Mouse (Mus musculus) left cerebral cortex, postnatal 25 days (tissue): ENCODE measurements around the gene Hspbap1. TPM values are rescaled to one million over a fixed set of nuclear protein-coding genes. Genes with fewer than 3 reads are reported as not detected.

Source experiments
- DNase-seq, 2 experiments: peaks; one replicate each; pipeline ENCODE4 v3.0.0; 2022; ENCODE audit warnings: low spot score in 2 of 2, mixed read lengths in 1 of 2
- intact Hi-C: fragments of 180-260 bp; cut with DNase I; formaldehyde crosslinking; loops from one replicate; pipeline ENCODE4 v1.15.1; 2025
- total RNA-seq, 2 experiments: library from RNA; stranded (reverse); gene quantifications; 2 replicates each; pipeline ENCODE4 v1.2.3; 2021

The Hspbap1 gene
- total RNA-seq = 1 to 10 TPM; 6.0 to 6.1 TPM

- intact Hi-C loops = loop anchor here (5.0 kb wide), 2 partner anchors 38 to 47 kb away; no protein-coding TSS in a partner anchor
Measured at GRCm38 (mm10) chr16:35769878-35770657, at the start of gene Hspbap1. TSS of gene Hspbap1 (plus strand) at chr16:35770375.

GRCm38 (mm10) chr16:35724561-35724960, 45.6 kb upstream of the Hspbap1 start:
- intact Hi-C loops = loop anchor here (10.0 kb wide), 1 partner anchor 400 kb away; no protein-coding TSS in a partner anchor
- no peak for DNase-seq

More at GRCm38 (mm10) chr16:35769878-35770657, at the start of gene Hspbap1:
- DNase-seq = peak; percentile 93 to 95

- DNase-seq = no peak
- intact Hi-C loops = loop anchor here (10.0 kb wide), 1 partner anchor 402 kb away; no protein-coding TSS in a partner anchor
Measured at GRCm38 (mm10) chr16:35726601-35727000, 43.6 kb upstream of the Hspbap1 start.

GRCm38 (mm10) chr16:35729151-35729738, 40.9 kb upstream of the Hspbap1 start:
- peak in 1 of 2 experiments; percentile 18 for DNase-seq
- intact Hi-C loops = loop anchor here (10.0 kb wide), 1 partner anchor 404 kb away; no protein-coding TSS in a partner anchor

GRCm38 (mm10) chr16:35732096-35732495, 38.1 kb upstream of the Hspbap1 start:
- no peak for DNase-seq
- intact Hi-C loops = loop anchor here (5.0 kb wide), 1 partner anchor 35 kb away; the partner anchor contains the start of gene Dirc2

GRCm38 (mm10) chr16:35734038-35734437, 36.1 kb upstream of the Hspbap1 start:
- DNase-seq = peak; percentile 29 to 49
- intact Hi-C loops = loop anchor here (1.0 to 5.0 kb wide), 2 partner anchors 33 to 83 kb away; partner anchors contain the start of gene Dirc2

DNA sequence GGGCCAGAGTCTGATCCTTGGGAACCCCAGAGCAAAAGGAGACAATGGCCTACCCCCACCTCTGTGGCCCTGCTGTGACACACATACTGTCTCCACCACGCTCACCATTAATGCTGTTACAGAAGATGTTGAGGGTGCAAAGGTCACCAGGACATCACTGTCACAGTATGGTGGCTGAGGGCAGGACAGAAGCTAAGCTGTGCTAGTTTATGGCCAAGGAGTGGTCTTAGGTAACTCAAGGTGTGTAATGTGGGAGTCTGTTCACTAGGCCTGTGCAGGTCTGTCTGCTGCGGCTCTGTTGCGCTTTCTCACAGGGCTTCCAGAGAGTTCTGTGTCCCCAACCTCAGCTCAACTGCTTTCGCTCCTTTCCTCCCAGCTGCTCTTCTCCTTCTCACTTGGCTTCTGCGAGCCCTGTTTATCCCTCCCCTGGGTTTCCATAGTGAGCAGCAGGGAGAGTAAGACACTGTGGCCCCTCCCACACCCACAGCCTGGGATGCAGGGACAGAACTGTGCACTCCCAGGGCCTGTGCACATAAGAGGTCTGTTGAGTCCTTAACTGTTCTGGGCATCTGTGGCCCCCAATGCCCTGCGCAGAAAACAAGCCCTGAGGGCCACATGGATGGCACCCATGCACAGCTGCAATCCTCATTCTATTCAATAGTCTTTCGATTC, 31.9 kb upstream of the Hspbap1 start:
- peak in 1 of 2 experiments; percentile 38 for DNase-seq
- intact Hi-C loops = no loop called here

DNA sequence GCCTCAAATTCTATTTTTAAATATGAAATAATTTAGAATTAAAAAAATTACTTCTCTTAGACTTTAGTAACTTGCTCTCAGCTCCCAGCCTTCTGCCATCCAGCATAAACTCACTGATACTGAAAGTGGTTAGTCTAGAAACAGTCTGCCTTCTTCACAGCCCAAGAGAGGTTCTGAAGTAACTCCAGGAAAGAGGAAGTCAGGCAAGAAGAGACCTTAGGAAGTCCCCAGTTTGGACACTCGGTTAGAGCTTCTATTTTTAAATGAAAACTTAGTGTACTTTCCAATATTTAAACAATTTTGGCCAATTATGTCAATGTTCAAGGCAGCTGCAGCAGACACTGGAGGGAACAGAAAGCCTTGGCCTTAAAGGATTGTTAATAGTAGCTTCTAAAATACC, 30.6 kb upstream of the Hspbap1 start:
- intact Hi-C loops = no loop called here
- DNase-seq = no peak

DNA sequence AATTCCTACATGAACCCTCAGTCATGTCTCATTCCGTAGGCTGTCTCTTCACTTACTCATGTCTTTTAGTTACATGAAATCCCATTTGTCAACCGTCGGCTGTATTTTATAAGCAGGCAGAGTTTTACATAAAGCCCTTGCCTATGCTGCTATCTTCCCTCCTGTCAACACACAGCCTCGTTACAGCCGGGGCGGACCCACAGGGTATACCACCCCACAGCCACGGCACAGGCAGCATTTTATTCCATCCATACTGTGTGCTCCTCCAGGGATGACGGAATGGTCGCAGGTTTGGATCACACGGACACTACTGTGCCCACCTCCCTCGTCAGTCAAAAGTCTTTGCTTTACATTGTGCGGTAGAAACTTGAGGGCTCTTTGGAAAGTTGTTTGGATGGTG, 29.8 kb upstream of the Hspbap1 start:
- no peak for DNase-seq
- intact Hi-C loops = no loop called here

DNA sequence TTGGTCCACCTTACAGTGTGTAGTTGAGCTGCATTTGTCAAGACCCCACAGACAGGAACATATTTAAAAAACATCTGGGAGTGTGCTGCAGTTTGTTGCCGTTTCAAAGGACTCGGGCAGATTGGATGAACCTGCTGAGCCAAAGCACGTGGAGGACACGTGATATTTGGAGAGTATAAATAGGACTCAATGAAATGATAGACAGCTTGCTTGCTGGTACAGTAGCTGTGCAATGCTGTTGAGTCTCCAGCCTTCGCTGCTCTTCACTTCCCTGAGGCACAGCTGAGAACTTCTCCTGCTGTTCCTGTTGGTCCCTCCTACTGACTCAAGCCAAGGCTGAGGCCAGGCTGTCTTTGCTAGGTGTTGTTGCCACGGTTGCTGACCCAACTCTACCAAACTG, 29.2 kb upstream of the Hspbap1 start:
- peak in 1 of 2 experiments; percentile 28 for DNase-seq
- intact Hi-C loops = no loop called here

DNA sequence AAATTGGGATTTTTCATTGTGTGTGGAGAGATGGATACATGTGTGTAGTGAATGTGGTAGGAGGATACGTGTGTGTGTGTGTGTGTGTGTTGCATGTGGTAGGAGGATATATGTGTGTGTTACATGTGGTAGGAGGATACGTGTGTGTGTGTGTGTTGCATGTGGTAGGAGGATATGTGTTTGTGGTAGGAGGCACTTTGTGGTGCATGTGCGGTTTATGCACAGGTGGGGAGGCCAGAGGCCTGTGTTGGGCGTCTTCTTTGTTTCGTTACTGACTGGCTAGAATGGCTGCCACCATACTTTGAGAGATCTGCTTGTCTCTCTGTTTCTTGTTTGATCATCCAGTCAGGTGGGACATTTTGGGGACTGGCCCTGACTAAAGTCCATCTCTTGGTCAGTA, 28.6 kb upstream of the Hspbap1 start:
- DNase-seq = no peak
- intact Hi-C loops = no loop called here

- intact Hi-C loops = no loop called here
- no peak for DNase-seq
Measured at GRCm38 (mm10) chr16:35742251-35742937, 27.8 kb upstream of the Hspbap1 start.

GRCm38 (mm10) chr16:35747417-35748236, 22.5 kb upstream of the Hspbap1 start:
- intact Hi-C loops = no loop called here
- DNase-seq = peak in 1 of 2 experiments; percentile 24

DNA sequence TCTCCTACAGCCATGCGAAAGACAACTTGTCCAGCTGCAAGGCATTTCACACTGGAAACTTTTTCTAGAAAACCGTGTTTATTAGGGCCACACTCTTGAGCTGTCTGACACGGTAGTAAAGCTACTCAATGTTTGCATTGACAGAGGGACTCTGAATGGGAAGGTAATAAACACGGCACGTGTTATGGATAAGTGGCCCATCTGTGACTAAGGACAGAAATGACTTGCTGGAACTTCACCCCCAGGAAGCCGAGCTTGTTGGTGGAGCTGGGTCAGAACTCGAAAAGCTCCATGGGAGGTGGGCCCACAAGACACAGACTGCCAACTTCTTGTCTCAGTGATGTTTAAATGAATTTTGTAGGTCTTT, 22.0 kb upstream of the Hspbap1 start:
- intact Hi-C loops = no loop called here

GRCm38 (mm10) chr16:35749385-35749784, 20.8 kb upstream of the Hspbap1 start:
- no peak for DNase-seq
- intact Hi-C loops = no loop called here

More for the DNA sequence above, 22.0 kb upstream of the Hspbap1 start:
- no peak for DNase-seq

DNA sequence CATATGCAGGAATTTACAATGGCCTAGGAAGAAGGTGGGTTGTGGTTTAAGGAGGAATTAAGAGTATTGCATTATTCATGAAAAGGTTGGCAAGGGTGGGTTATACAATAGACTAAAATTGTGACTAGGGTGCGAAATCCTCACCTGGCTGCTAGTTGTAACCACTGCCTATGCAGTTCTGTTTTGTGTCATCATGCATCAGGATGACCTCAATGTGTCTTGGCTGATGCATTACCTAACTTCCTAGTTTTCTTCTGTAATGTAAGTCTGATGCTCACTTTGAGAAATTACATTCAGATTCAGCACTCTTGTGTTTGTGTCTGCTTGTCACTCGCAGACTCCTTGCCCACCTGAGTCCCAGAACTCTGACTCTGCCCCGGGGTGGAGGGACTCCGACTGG, 18.3 kb upstream of the Hspbap1 start:
- no peak for DNase-seq
- intact Hi-C loops = no loop called here

GRCm38 (mm10) chr16:35753926-35754325, 16.2 kb upstream of the Hspbap1 start:
- DNase-seq = no peak
- intact Hi-C loops = no loop called here

GRCm38 (mm10) chr16:35755502-35756334, 14.5 kb upstream of the Hspbap1 start:
- peak in 1 of 2 experiments; percentile 16 for DNase-seq
- intact Hi-C loops = no loop called here
